Mouse (Mus musculus): ENCODE measurements around the gene Dab1. TPM values are rescaled to one million over a fixed set of nuclear protein-coding genes. Genes with fewer than 3 reads are reported as not detected.

The Dab1 gene
- polyA plus RNA-seq (2015; fragmentation: Nextera tagmentation; extraction: Ambion mirVana) = 1.2 and 1.3 TPM in 2 replicates

- Histone ChIP-seq H3K9ac (no peak within 1 kb of the TSS), H3K4me1 (replicated peaks) (no peaks in the 10 kb centered on the region), H3K36me3 (replicated peaks) (no peaks in the 10 kb centered on the region), H3K27ac (replicated peaks) (no peak within 1 kb of the TSS), H3K4me2 (no peak within 1 kb of the TSS), H3K27me3 (peaks cover 38% of the 10 kb centered on the region), H3K4me3 (replicated peaks) (no peak within 1 kb of the TSS), H3K9me3 (replicated peaks) (no peaks in the 10 kb centered on the region)
- 1% methylated on average over 41 of the region's 41 CpGs for WGBS (ENCODE audit: insufficient replicate concordance)
- no peak for ATAC-seq (ENCODE audit: insufficient read depth)
These were observed at the start of gene Dab1 for GRCm38 (mm10) chr4:103619321-103619945. Gene Dab1 (plus strand): TSS chr4:103619359.

- Histone ChIP-seq H3K27ac (replicated peaks) (no peak overlapping the region), H3K4me2 (no peak overlapping the region), H3K4me3 (replicated peaks) (no peak overlapping the region), H3K9ac (no peak overlapping the region), H3K4me1 (replicated peaks) (no peaks in the 10 kb centered on the region), H3K36me3 (replicated peaks) (no peaks in the 10 kb centered on the region), H3K9me3 (replicated peaks) (no peaks in the 10 kb centered on the region), H3K27me3 (no peaks in the 10 kb centered on the region)
- ATAC-seq (ENCODE audit: insufficient read depth) = no peak
- WGBS (ENCODE audit: insufficient replicate concordance) = 41% methylated on average over 4 of the region's 4 CpGs
These were observed 47.3 kb upstream of the Dab1 start for GRCm38 (mm10) chr4:103571721-103572352.

GRCm38 (mm10) chr4:103575556-103575955 lies 43.6 kb upstream of the Dab1 start:
- Histone ChIP-seq H3K27me3 (no peaks in the 10 kb centered on the region), H3K9ac (no peak overlapping the region), H3K9me3 (replicated peaks) (0 out of 2 replicates have a peak, but pooled peaks cover 7% of the 10 kb centered on the region), H3K4me3 (replicated peaks) (no peak overlapping the region), H3K4me1 (replicated peaks) (no peaks in the 10 kb centered on the region), H3K36me3 (replicated peaks) (no peaks in the 10 kb centered on the region), H3K4me2 (no peak overlapping the region), H3K27ac (replicated peaks) (no peak overlapping the region)
- 52% methylated on average over 2 of the region's 2 CpGs for WGBS (ENCODE audit: insufficient replicate concordance)
- no peak for ATAC-seq (ENCODE audit: insufficient read depth)

GRCm38 (mm10) chr4:103576305-103576704 lies 42.9 kb upstream of the Dab1 start:
- WGBS (ENCODE audit: insufficient replicate concordance) = 54% methylated on average over 6 of the region's 6 CpGs
- no peaks in the 10 kb centered on the region for H3K4me1 ChIP-seq (replicated peaks)
- ATAC-seq (ENCODE audit: insufficient read depth) = no peak
- no peaks in the 10 kb centered on the region for H3K27me3 ChIP-seq
- no peak overlapping the region for H3K27ac ChIP-seq (replicated peaks)
- H3K9me3 ChIP-seq (replicated peaks) = 0 out of 2 replicates have a peak, but pooled peaks cover 7% of the 10 kb centered on the region
- no peak overlapping the region for H3K4me2 ChIP-seq
- H3K4me3 ChIP-seq (replicated peaks) = no peak overlapping the region
- no peaks in the 10 kb centered on the region for H3K36me3 ChIP-seq (replicated peaks)
- H3K9ac ChIP-seq = no peak overlapping the region

GRCm38 (mm10) chr4:103577111-103577815 lies 41.9 kb upstream of the Dab1 start:
- Histone ChIP-seq H3K4me1 (replicated peaks) (no peaks in the 10 kb centered on the region), H3K36me3 (replicated peaks) (no peaks in the 10 kb centered on the region), H3K4me2 (no peak overlapping the region), H3K27ac (replicated peaks) (no peak overlapping the region), H3K9me3 (replicated peaks) (0 out of 2 replicates have a peak, but pooled peaks cover 7% of the 10 kb centered on the region), H3K27me3 (no peaks in the 10 kb centered on the region), H3K9ac (no peak overlapping the region), H3K4me3 (replicated peaks) (no peak overlapping the region)
- ATAC-seq (ENCODE audit: insufficient read depth) = no peak
- 46% methylated on average over 4 of the region's 4 CpGs for WGBS (ENCODE audit: insufficient replicate concordance)

- H3K36me3 ChIP-seq (replicated peaks) = no peaks in the 10 kb centered on the region
- no peak overlapping the region for H3K4me2 ChIP-seq
- no peak for ATAC-seq (ENCODE audit: insufficient read depth)
- H3K27ac ChIP-seq (replicated peaks) = no peak overlapping the region
- H3K4me3 ChIP-seq (replicated peaks) = no peak overlapping the region
- H3K27me3 ChIP-seq = no peaks in the 10 kb centered on the region
- no peaks in the 10 kb centered on the region for H3K4me1 ChIP-seq (replicated peaks)
- WGBS (ENCODE audit: insufficient replicate concordance) = 69% methylated on average over 7 of the region's 7 CpGs
- no peak overlapping the region for H3K9ac ChIP-seq
- H3K9me3 ChIP-seq (replicated peaks) = 0 out of 2 replicates have a peak, but pooled peaks cover 7% of the 10 kb centered on the region
These were observed 41.3 kb upstream of the Dab1 start for GRCm38 (mm10) chr4:103577821-103578220.

- 70% methylated on average over 9 of the region's 9 CpGs for WGBS (ENCODE audit: insufficient replicate concordance)
- Histone ChIP-seq H3K9ac (no peak overlapping the region), H3K4me2 (no peak overlapping the region), H3K27ac (replicated peaks) (no peak overlapping the region), H3K36me3 (replicated peaks) (no peaks in the 10 kb centered on the region), H3K4me3 (replicated peaks) (no peak overlapping the region), H3K27me3 (no peaks in the 10 kb centered on the region), H3K4me1 (replicated peaks) (no peaks in the 10 kb centered on the region), H3K9me3 (replicated peaks) (0 out of 2 replicates have a peak, but pooled peaks cover 7% of the 10 kb centered on the region)
- no peak for ATAC-seq (ENCODE audit: insufficient read depth)
These were observed 39.1 kb upstream of the Dab1 start for GRCm38 (mm10) chr4:103580021-103580420.

- Histone ChIP-seq H3K9me3 (replicated peaks) (no peaks in the 10 kb centered on the region), H3K4me2 (no peak overlapping the region), H3K9ac (no peak overlapping the region), H3K27me3 (peaks cover 21% of the 10 kb centered on the region), H3K36me3 (replicated peaks) (no peaks in the 10 kb centered on the region), H3K4me3 (replicated peaks) (no peak overlapping the region), H3K4me1 (replicated peaks) (no peaks in the 10 kb centered on the region), H3K27ac (replicated peaks) (no peak overlapping the region)
- WGBS (ENCODE audit: insufficient replicate concordance) = 52% methylated on average over 3 of the region's 3 CpGs
- no peak for ATAC-seq (ENCODE audit: insufficient read depth)
These were observed 4.1 kb upstream of the Dab1 start for GRCm38 (mm10) chr4:103615011-103615410.

- Histone ChIP-seq H3K9me3 (replicated peaks) (no peaks in the 10 kb centered on the region), H3K27ac (replicated peaks) (no peak overlapping the region), H3K4me2 (no peak overlapping the region), H3K27me3 (peaks cover 38% of the 10 kb centered on the region), H3K9ac (no peak overlapping the region), H3K36me3 (replicated peaks) (no peaks in the 10 kb centered on the region), H3K4me3 (replicated peaks) (no peak overlapping the region), H3K4me1 (replicated peaks) (no peaks in the 10 kb centered on the region)
- no peak for ATAC-seq (ENCODE audit: insufficient read depth)
- 2% methylated on average over 28 of the region's 28 CpGs for WGBS (ENCODE audit: insufficient replicate concordance)
These were observed 800 bp downstream of the Dab1 start for GRCm38 (mm10) chr4:103619946-103620371.

- H3K4me3 ChIP-seq (replicated peaks) = no peak overlapping the region
- H3K9me3 ChIP-seq (replicated peaks) = no peaks in the 10 kb centered on the region
- no peaks in the 10 kb centered on the region for H3K36me3 ChIP-seq (replicated peaks)
- H3K4me2 ChIP-seq = no peak overlapping the region
- H3K27me3 ChIP-seq = peaks cover 38% of the 10 kb centered on the region
- no peak overlapping the region for H3K27ac ChIP-seq (replicated peaks)
- no peak overlapping the region for H3K9ac ChIP-seq
- ATAC-seq (ENCODE audit: insufficient read depth) = no peak
- no peaks in the 10 kb centered on the region for H3K4me1 ChIP-seq (replicated peaks)
- WGBS (ENCODE audit: insufficient replicate concordance) = 16% methylated on average over 18 of the region's 18 CpGs
These were observed 1.5 kb downstream of the Dab1 start for GRCm38 (mm10) chr4:103620590-103621155.

GRCm38 (mm10) chr4:103621586-103621985 lies 2.4 kb downstream of the Dab1 start:
- Histone ChIP-seq H3K4me2 (no peak overlapping the region), H3K9me3 (replicated peaks) (no peaks in the 10 kb centered on the region), H3K4me3 (replicated peaks) (no peak overlapping the region), H3K9ac (no peak overlapping the region), H3K36me3 (replicated peaks) (no peaks in the 10 kb centered on the region), H3K27me3 (peaks cover 38% of the 10 kb centered on the region), H3K27ac (replicated peaks) (no peak overlapping the region), H3K4me1 (replicated peaks) (no peaks in the 10 kb centered on the region)
- ATAC-seq (ENCODE audit: insufficient read depth) = no peak
- WGBS (ENCODE audit: insufficient replicate concordance) = 22% methylated on average over 5 of the region's 5 CpGs
